Mouse (Mus musculus) liver, adult 2 months (tissue): ENCODE measurements around the gene Arhgap28. TPM values are rescaled to one million over a fixed set of nuclear protein-coding genes. Genes with fewer than 3 reads are reported as not detected.

ENCODE experiments used
- DNase-seq: peaks from one replicate; pipeline ENCODE4 v3.0.0-alpha.2; 2011; ENCODE audit warnings: low read depth, low spot score; ENCODE audit errors: extremely low read depth
- H3K27ac ChIP-seq: fragments of 200-500 bp; replicated peaks from 2 replicates; pipeline ENCODE4 v1.5.1; 2012; ENCODE audit warnings: low read depth, mild to moderate bottlenecking, control low read depth, inconsistent platforms, low read length; ENCODE audit not compliant: insufficient read depth
- H3K27me3 ChIP-seq: fragments of 200-500 bp; 2 replicates; pipeline ENCODE4 v1.6.1; 2012; ENCODE audit warnings: mild to moderate bottlenecking, moderate library complexity, low read length, inconsistent platforms; ENCODE audit not compliant: control insufficient read depth, insufficient read depth
- H3K36me3 ChIP-seq: fragments of 200-500 bp; 2 replicates; pipeline ENCODE4 v1.6.1; 2012; ENCODE audit warnings: low read length, inconsistent platforms; ENCODE audit not compliant: control insufficient read depth, insufficient read depth
- H3K4me1 ChIP-seq: fragments of 200-500 bp; 2 replicates; pipeline ENCODE4 v1.6.1; 2011; ENCODE audit warnings: low read length; ENCODE audit not compliant: control insufficient read depth, insufficient read depth
- H3K4me3 ChIP-seq: fragments of 200-500 bp; 2 replicates; pipeline ENCODE4 v1.5.1; 2011; ENCODE audit warnings: low read depth, mild to moderate bottlenecking, control low read depth, low read length, moderate library complexity; ENCODE audit not compliant: insufficient read depth
- H3K79me2 ChIP-seq: fragments of 200-500 bp; 2 replicates; pipeline ENCODE4 v1.6.1; 2012; ENCODE audit warnings: inconsistent platforms, mild to moderate bottlenecking, low read length, moderate library complexity; ENCODE audit not compliant: control insufficient read depth, insufficient read depth
- H3K9ac ChIP-seq: fragments of 200-500 bp; 2 replicates; pipeline ENCODE4 v1.6.1; 2012; ENCODE audit warnings: low read depth, mild to moderate bottlenecking, control low read depth, inconsistent platforms, low read length
- CTCF ChIP-seq: fragments of 200-500 bp; IDR thresholded peaks from 2 replicates; pipeline ENCODE4 v1.5.1; 2011; ENCODE audit warnings: low read depth, low read length, control low read depth
- POLR2A ChIP-seq: fragments of 200-500 bp; IDR thresholded peaks from 2 replicates; pipeline ENCODE4 v1.6.1; 2011; ENCODE audit warnings: low read length, control low read depth; ENCODE audit not compliant: insufficient read depth; ENCODE audit errors: extremely low read depth
- WGBS: fragments of 180-500 bp; shearing (Covaris S2); methylation state at CpG from one replicate; pipeline ENCODE4 v1.1.7; 2018; 5-methylcytosine and 5-hydroxymethylcytosine counted together
- polyA plus RNA-seq: library from polyadenylated mRNA; depleted of rRNA; stranded (reverse); fragments of >200 nt; gene quantifications from 2 replicates; pipeline ENCODE4 v1.2.3, GENCODE M21; 2012
- total RNA-seq: library from RNA; depleted of rRNA; stranded (reverse); fragments of >200 nt; gene quantifications from 2 replicates; pipeline ENCODE4 v1.2.3, GENCODE M21; 2014

The Arhgap28 gene
- total and polyA plus RNA-seq, 2 experiments, result 0.11 to 0.37 TPM

DNA sequence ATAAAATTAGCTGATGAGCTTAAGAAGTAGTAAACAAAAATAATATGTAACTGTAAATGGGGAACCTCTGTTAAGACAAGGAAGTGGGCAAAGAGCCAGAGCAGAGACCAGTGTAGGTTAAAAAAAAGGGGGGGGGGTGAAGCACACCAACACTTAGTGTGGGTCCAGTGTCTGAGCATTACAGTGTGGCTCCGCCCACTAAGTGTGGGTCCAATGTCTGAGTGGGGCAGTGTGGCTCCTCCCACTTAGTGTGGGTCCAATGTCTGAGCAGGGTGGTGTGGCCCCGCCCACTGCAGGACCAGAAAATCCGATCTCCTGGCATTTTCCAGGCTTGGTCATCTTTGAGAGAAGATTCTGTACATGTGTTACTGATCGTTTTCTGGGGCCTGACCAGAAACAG lies 101.1 kb downstream of the Arhgap28 start:
- H3K36me3 ChIP-seq, result no peaks in the 10 kb centered on the region
- H3K79me2 ChIP-seq, result no peaks in the 10 kb centered on the region
- no peak for TF ChIP-seq POLR2A
- TF ChIP-seq CTCF, result no peak
- H3K4me3 ChIP-seq, result no peak overlapping the region
- H3K27me3 ChIP-seq, result no peaks in the 10 kb centered on the region
- no peak overlapping the region for H3K9ac ChIP-seq
- H3K27ac ChIP-seq, result no peak overlapping the region
- DNase-seq, result no peak
- WGBS, result 81% methylated on average over 4 of the region's 4 CpGs
- no peaks in the 10 kb centered on the region for H3K4me1 ChIP-seq

DNA sequence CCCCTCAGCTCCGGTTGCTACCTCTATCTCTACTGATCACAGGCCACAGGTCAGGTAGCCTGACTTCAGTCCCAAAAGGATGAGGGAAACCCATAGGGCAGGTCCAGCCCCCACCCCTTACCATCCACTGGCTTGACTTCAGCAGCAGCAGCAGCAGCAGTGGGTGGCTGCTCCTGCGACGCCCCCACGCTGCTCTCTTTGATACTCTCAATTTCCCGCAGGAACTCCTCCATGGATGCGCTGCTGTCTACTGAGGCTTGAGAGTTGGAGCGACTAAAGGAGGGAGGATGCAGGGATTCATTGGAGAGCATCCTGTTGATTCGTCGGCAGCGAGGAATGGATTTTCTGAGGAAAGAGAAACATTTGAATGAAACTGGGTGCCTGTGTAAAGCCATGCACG lies 102.8 kb downstream of the Arhgap28 start:
- H3K4me3 ChIP-seq, result no peak overlapping the region
- H3K79me2 ChIP-seq, result no peaks in the 10 kb centered on the region
- no peak overlapping the region for H3K9ac ChIP-seq
- no peak for TF ChIP-seq CTCF
- TF ChIP-seq POLR2A, result no peak
- no peaks in the 10 kb centered on the region for H3K36me3 ChIP-seq
- no peaks in the 10 kb centered on the region for H3K27me3 ChIP-seq
- H3K27ac ChIP-seq, result no peak overlapping the region
- no peaks in the 10 kb centered on the region for H3K4me1 ChIP-seq
- 83% methylated on average over 11 of the region's 11 CpGs for WGBS
- no peak for DNase-seq

DNA sequence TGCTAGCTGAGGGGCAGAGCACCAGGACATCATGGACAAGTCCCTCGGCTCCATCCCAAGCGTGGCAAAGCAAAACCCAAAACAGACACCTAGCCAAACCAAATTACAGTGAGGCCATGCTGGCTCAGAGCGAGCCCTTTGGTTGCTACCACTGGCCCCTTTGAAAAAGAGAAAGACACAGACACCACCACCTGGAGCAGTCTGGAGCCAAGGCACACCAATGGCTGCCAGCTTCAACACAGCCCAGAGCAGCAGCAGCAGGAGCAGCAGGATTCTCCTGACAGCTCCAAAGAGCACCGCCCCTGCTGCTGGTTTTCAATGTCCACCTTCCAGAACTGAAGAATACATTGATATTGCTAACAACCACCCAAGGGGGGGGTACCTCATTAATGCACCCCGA lies 104.5 kb downstream of the Arhgap28 start:
- no peak for DNase-seq
- WGBS, result 88% methylated on average over 5 of the region's 5 CpGs
- H3K4me3 ChIP-seq, result no peak overlapping the region
- H3K9ac ChIP-seq, result no peak overlapping the region
- no peaks in the 10 kb centered on the region for H3K4me1 ChIP-seq
- no peak overlapping the region for H3K27ac ChIP-seq
- H3K27me3 ChIP-seq, result no peaks in the 10 kb centered on the region
- no peak for TF ChIP-seq POLR2A
- TF ChIP-seq CTCF, result no peak
- no peaks in the 10 kb centered on the region for H3K79me2 ChIP-seq
- no peaks in the 10 kb centered on the region for H3K36me3 ChIP-seq

DNA sequence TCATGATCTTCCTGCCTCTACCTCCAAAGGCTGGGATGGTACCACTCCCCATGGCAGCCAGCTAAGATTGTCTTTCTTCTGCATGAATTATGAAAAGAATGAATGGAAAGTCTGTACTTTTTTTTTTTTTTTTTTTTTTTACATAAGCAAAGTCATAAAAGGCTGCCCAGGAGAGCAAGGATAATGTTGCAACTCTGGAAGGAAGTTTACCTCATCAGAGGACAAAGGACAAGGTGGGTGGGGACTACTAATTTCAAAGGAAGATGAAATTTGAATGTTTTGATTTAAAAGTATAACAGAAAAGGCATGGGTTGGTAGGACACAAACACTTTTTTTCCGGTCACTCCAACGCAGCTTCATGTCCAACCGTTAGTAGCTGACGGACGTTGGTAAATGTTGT lies 107.5 kb downstream of the Arhgap28 start:
- 96% methylated on average over 5 of the region's 5 CpGs for WGBS
- no peak for DNase-seq
- Histone ChIP-seq H3K27me3 (no peaks in the 10 kb centered on the region), H3K4me1 (no peaks in the 10 kb centered on the region), H3K27ac (no peak overlapping the region), H3K9ac (no peak overlapping the region), H3K4me3 (no peak overlapping the region), H3K79me2 (no peaks in the 10 kb centered on the region), H3K36me3 (no peaks in the 10 kb centered on the region)
- no peak for TF ChIP-seq POLR2A
- no peak for TF ChIP-seq CTCF

DNA sequence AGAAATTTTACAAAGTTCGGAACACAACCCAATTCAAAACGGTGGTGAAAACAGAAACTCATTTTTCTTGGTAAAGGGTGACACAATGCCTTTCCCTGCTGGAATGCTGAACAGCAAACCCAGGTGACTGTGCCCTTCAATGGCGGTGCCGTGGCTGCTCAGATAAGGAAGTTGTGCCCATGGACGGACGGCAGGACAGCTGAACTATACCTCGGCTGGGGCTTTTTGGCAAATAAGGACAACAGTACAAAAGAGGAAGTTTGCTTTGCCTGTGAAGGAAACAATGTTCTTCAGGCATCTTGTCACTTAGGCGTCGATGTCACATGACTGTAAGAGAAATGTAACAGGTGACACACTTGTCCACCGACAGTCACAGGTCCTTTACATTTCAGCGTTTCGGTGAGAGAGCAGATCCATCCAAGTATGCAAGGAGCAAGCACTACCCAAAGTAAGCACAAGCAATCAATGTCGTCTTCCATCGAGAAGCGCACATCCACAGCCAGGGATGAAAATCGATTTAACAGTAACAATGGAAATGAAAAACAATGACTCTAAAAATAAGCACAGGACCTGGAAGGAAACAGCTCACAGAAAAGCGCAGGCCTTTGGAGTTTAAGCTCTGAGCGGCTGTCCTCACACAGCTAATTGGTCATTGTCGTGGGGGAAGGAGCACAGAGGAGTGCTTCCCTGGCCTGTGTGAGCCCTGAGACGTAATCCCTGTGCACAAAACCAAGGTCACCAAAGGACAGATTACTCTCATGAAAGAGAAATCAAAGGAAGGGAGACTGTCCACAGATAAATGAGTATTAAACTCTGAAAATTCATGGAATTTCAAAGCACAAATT lies 114.2 kb downstream of the Arhgap28 start:
- no peaks in the 10 kb centered on the region for H3K36me3 ChIP-seq
- WGBS, result 67% methylated on average over 20 of the region's 20 CpGs
- H3K4me3 ChIP-seq, result no peak overlapping the region
- no peaks in the 10 kb centered on the region for H3K79me2 ChIP-seq
- no peak for DNase-seq
- no peaks in the 10 kb centered on the region for H3K27me3 ChIP-seq
- no peak for TF ChIP-seq CTCF
- no peak for TF ChIP-seq POLR2A
- no peak overlapping the region for H3K9ac ChIP-seq
- H3K27ac ChIP-seq, result no peak overlapping the region
- no peaks in the 10 kb centered on the region for H3K4me1 ChIP-seq

DNA sequence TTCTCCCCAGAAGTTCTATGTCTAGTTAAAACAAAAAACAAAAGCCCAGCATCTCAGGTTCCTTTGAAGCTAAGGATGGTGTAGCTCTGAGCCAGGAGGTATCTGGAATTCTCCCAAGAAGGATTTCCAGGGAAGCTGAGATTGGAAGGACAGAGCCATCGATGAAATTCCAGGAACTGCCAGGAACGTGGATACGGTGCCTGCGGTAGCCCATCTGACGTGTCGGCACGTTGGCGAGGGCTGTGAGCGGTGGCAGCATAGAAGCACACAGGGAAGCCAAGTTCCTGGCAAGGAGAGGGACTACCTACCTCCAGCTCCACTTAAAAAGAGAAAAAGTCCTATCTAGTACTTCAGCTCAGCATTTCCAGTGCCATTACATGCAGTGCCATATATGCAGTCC lies 115.8 kb downstream of the Arhgap28 start:
- H3K79me2 ChIP-seq, result no peaks in the 10 kb centered on the region
- no peak for TF ChIP-seq POLR2A
- TF ChIP-seq CTCF, result no peak
- 89% methylated on average over 9 of the region's 9 CpGs for WGBS

More for the DNA sequence above, 115.8 kb downstream of the Arhgap28 start:
- Histone ChIP-seq H3K4me3 (no peak overlapping the region), H3K4me1 (no peaks in the 10 kb centered on the region), H3K27me3 (no peaks in the 10 kb centered on the region), H3K27ac (no peak overlapping the region), H3K9ac (no peak overlapping the region), H3K36me3 (no peaks in the 10 kb centered on the region)
- no peak for DNase-seq
